Mouse (Mus musculus) MEL (cell line): ENCODE results near the gene Fbxl12. TPM values are rescaled to one million over a fixed set of nuclear protein-coding genes. Genes with fewer than 3 reads are reported as not detected.
"Not testable (repeated sequence)": the region's sequence is repeated elsewhere in the genome, so short reads cannot be mapped to it uniquely, and the experiment has no call there.

Source experiments
- DNase-seq: peaks from one replicate; pipeline ENCODE4 v3.0.0; 2011; ENCODE audit warnings: low read depth, low spot score
- H3K27ac ChIP-seq: 2 replicates; pipeline ENCODE4 v1.5.1; 2012; ENCODE audit warnings: low read depth, mild to moderate bottlenecking, control low read depth, low read length, moderate library complexity; ENCODE audit not compliant: control insufficient read depth
- H3K27me3 ChIP-seq, 2 experiments: fragments of 150-350 bp in 1 of 2; sonication (generic) in 1 of 2; 2 replicates each; pipeline ENCODE4 v1.6.1; 2012; ENCODE audit warnings: low read length in 2 of 2, mild to moderate bottlenecking in 2 of 2, improper control_type of control experiment in 1 of 2, moderate library complexity in 1 of 2; ENCODE audit not compliant: insufficient read depth in 2 of 2, control insufficient read depth in 1 of 2
- H3K36me3 ChIP-seq, 2 experiments: 2 replicates each; pipeline ENCODE4 v1.6.1; 2012 to 2014; ENCODE audit warnings: low read length in 2 of 2, improper control_type of control experiment in 1 of 2, inconsistent platforms in 1 of 2, mild to moderate bottlenecking in 1 of 2; ENCODE audit not compliant: insufficient read depth in 2 of 2, control insufficient read depth in 1 of 2
- H3K4me1 ChIP-seq, 2 experiments: fragments of 150-350 bp in 1 of 2; sonication (generic) in 1 of 2; 2 replicates each; pipeline ENCODE4 v1.6.1; 2012; ENCODE audit warnings: low read length in 2 of 2, improper control_type of control experiment in 1 of 2, mild to moderate bottlenecking in 1 of 2; ENCODE audit not compliant: insufficient read depth in 2 of 2, control insufficient read depth in 1 of 2
- H3K4me3 ChIP-seq, 2 experiments: fragments of 150-350 bp in 1 of 2; sonication (generic) in 1 of 2; 2 replicates each; pipeline ENCODE4 v1.5.1; 2012; ENCODE audit warnings: low read depth in 2 of 2, low read length in 2 of 2, mild to moderate bottlenecking in 2 of 2, moderate library complexity in 2 of 2, control low read depth in 1 of 2, improper control_type of control experiment in 1 of 2; ENCODE audit not compliant: control insufficient read depth in 1 of 2, insufficient read depth in 1 of 2
- H3K79me2 ChIP-seq: 2 replicates; pipeline ENCODE4 v1.6.1; 2012; ENCODE audit warnings: mild to moderate bottlenecking, low read length, moderate library complexity; ENCODE audit not compliant: control insufficient read depth, poor library complexity, insufficient read depth
- H3K9ac ChIP-seq: 2 replicates; pipeline ENCODE4 v1.6.1; 2012; ENCODE audit warnings: low read depth, mild to moderate bottlenecking, control low read depth, low read length, moderate library complexity; ENCODE audit not compliant: control insufficient read depth, poor library complexity, severe bottlenecking
- H3K9me3 ChIP-seq: fragments of 150-350 bp; sonication (generic); replicated peaks from 2 replicates; pipeline ENCODE4 v1.6.1; 2012; ENCODE audit warnings: mild to moderate bottlenecking, low read length, improper control_type of control experiment, moderate library complexity; ENCODE audit not compliant: insufficient read depth
- ELF1 ChIP-seq: IDR thresholded peaks from 2 replicates; pipeline ENCODE4 v1.6.1; 2014; ENCODE audit warnings: low read depth, mild to moderate bottlenecking, inconsistent platforms, low read length, improper control_type of control experiment, moderate library complexity
- EP300 ChIP-seq, 2 experiments: IDR thresholded peaks; 2 replicates each; pipeline ENCODE4 v1.6.1; 2011; ENCODE audit warnings: improper control_type of control experiment in 2 of 2, low read length in 2 of 2, low read depth in 1 of 2, mild to moderate bottlenecking in 1 of 2
- ETS1 ChIP-seq: IDR thresholded peaks from 2 replicates; pipeline ENCODE4 v1.6.1; 2012; ENCODE audit warnings: low read depth, mild to moderate bottlenecking, inconsistent platforms, low read length, improper control_type of control experiment, moderate library complexity
- GATA1 ChIP-seq: IDR thresholded peaks from 2 replicates; pipeline ENCODE4 v1.6.1; 2011; ENCODE audit warnings: low read depth, low read length, improper control_type of control experiment
- HCFC1 ChIP-seq: IDR thresholded peaks from 2 replicates; pipeline ENCODE4 v1.6.1; 2012; ENCODE audit warnings: low read depth, mild to moderate bottlenecking, inconsistent platforms, low read length, improper control_type of control experiment, moderate library complexity
- KAT2A ChIP-seq: conservative IDR thresholded peaks from 2 replicates; pipeline ENCODE4 v1.6.1; 2012; ENCODE audit warnings: low read depth, low read length, improper control_type of control experiment, inconsistent platforms
- MAFK ChIP-seq: IDR thresholded peaks from 2 replicates; pipeline ENCODE4 v1.6.1; 2011; ENCODE audit warnings: low read depth, mild to moderate bottlenecking, low read length, improper control_type of control experiment, borderline replicate concordance
- MEF2A ChIP-seq: IDR thresholded peaks from 2 replicates; pipeline ENCODE4 v1.6.1; 2014; ENCODE audit warnings: low read depth, mild to moderate bottlenecking, inconsistent platforms, low read length, improper control_type of control experiment; ENCODE audit not compliant: poor library complexity, insufficient replicate concordance, severe bottlenecking; ENCODE audit errors: extremely low read depth
- MYB ChIP-seq: IDR thresholded peaks from 2 replicates; pipeline ENCODE4 v1.6.1; 2011; ENCODE audit warnings: mild to moderate bottlenecking, low read depth, low read length, improper control_type of control experiment
- NELFE ChIP-seq: IDR thresholded peaks from 2 replicates; pipeline ENCODE4 v1.6.1; 2011; ENCODE audit warnings: low read depth, low read length, improper control_type of control experiment
- NRF1 ChIP-seq: IDR thresholded peaks from 2 replicates; pipeline ENCODE4 v1.6.1; 2014; ENCODE audit warnings: low read depth, mild to moderate bottlenecking, inconsistent platforms, low read length, improper control_type of control experiment, moderate library complexity; ENCODE audit not compliant: poor library complexity, insufficient read depth, severe bottlenecking
- RCOR1 ChIP-seq: IDR thresholded peaks from 2 replicates; pipeline ENCODE4 v1.6.1; 2012; ENCODE audit warnings: low read depth, mild to moderate bottlenecking, inconsistent platforms, low read length, improper control_type of control experiment
- SIN3A ChIP-seq: IDR thresholded peaks from 2 replicates; pipeline ENCODE4 v1.6.1; 2012; ENCODE audit warnings: low read length, improper control_type of control experiment, inconsistent platforms
- SMC3 ChIP-seq: IDR thresholded peaks from 2 replicates; pipeline ENCODE4 v1.6.1; 2011; ENCODE audit warnings: low read depth, low read length, improper control_type of control experiment
- ZC3H11A ChIP-seq: IDR thresholded peaks from 2 replicates; pipeline ENCODE4 v1.6.1; 2012; ENCODE audit warnings: low read depth, mild to moderate bottlenecking, inconsistent platforms, low read length, improper control_type of control experiment
- ZMIZ1 ChIP-seq: IDR thresholded peaks from 2 replicates; pipeline ENCODE4 v1.6.1; 2012; ENCODE audit warnings: low read depth, mild to moderate bottlenecking, inconsistent platforms, low read length, improper control_type of control experiment, moderate library complexity
- ZNF384 ChIP-seq: IDR thresholded peaks from 2 replicates; pipeline ENCODE4 v1.6.1; 2012; ENCODE audit warnings: low read depth, mild to moderate bottlenecking, inconsistent platforms, low read length, improper control_type of control experiment
- polyA plus RNA-seq, 2 experiments: library from polyadenylated mRNA; stranded (reverse) in 1 of 2; unstranded in 1 of 2; fragments of >175 nt in 1 of 2; fragments of >200 nt in 1 of 2; gene quantifications; 2 replicates each; pipeline versions ENCODE4 v1.2.1 to v1.2.4; 2012; ENCODE audit warnings: low replicate concordance in 2 of 2, low read depth in 1 of 2; ENCODE audit not compliant: insufficient read length in 2 of 2, insufficient read depth in 1 of 2, missing spikeins in 1 of 2
- total RNA-seq: library from RNA; depleted of rRNA; stranded (reverse); fragments of 300-350 nt; gene quantifications from 2 replicates; pipeline ENCODE4 v1.2.3, GENCODE M21; 2012

The Fbxl12 gene
- total and polyA plus RNA-seq, 3 experiments: 16.4 to 44.0 TPM; not detected in 1

DNA sequence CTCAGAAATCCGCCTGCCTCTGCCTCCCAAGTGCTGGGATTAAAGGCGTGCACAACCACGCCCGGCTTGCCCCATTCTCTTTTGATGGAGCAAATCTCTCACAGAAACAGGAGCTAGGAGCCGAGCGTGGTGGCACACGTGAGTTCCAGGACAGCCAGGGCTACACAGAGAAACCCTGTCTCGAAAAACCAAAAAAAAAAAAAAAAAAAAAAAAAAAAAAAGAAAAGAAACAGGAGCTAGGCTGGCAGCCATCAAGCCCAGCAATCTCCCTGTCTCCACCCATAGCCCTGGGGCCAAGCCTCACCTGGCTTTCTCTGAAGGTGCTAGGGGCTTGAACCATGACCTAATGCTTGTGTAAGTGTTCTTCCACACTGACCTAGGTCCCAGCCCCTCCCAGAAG is 8.9 kb downstream of the Fbxl12 start:
- not testable (repeated sequence) for DNase-seq
- peaks cover 9 to 16% of the 10 kb centered on the region in 2 experiments for H3K36me3 ChIP-seq

GRCm38 (mm10) chr9:20631332-20631731 is 13.2 kb downstream of the Fbxl12 start:
- Histone ChIP-seq H3K27me3 (no peaks in the 10 kb centered on the region), H3K79me2 (no peaks in the 10 kb centered on the region), H3K9me3 (no peaks in the 10 kb centered on the region), H3K27ac (no peak overlapping the region), H3K36me3 (peaks cover 0 to 15% of the 10 kb centered on the region in 2 experiments; a peak in 2 of 4 replicates), H3K4me1 (peaks cover 3 to 12% of the 10 kb centered on the region in 2 experiments; a peak in 3 of 4 replicates), H3K4me3 (no peak overlapping the region), H3K9ac (no peak overlapping the region)
- 0 out of 2 replicates have a peak, but pooled peaks have one; percentile 30 for TF ChIP-seq HCFC1
- TF ChIP-seq ZMIZ1: no peak
- TF ChIP-seq MAFK: no peak; the same call in 1 of the 2 replicates
- no peak for TF ChIP-seq KAT2A
- TF ChIP-seq NELFE: no peak
- no peak for TF ChIP-seq NRF1
- peak; percentile 64 for TF ChIP-seq RCOR1
- TF ChIP-seq ETS1: no peak
- peak; percentile 22; the same call in 1 of the 2 replicates for TF ChIP-seq SMC3
- TF ChIP-seq MEF2A: no peak
- peak; percentile 80 for TF ChIP-seq GATA1
- no peak for TF ChIP-seq ELF1
- TF ChIP-seq EP300 (IDR thresholded peaks at IDR 0.05; ENCODE audit: low read depth in 1 of 2, low read length in 2 of 2): peak in 1 of 2 experiments; percentile 68; a peak in 2 of 4 replicates
- TF ChIP-seq MYB: no peak
- 0 out of 2 replicates have a peak, but pooled peaks have one; percentile 13 for TF ChIP-seq SIN3A
- no peak for TF ChIP-seq ZC3H11A
- peak; percentile 85 for DNase-seq

More for the DNA sequence above, 8.9 kb downstream of the Fbxl12 start:
- not testable (repeated sequence) for H3K79me2 ChIP-seq, H3K9ac ChIP-seq
- peak; percentile 71 for TF ChIP-seq ZNF384
- TF ChIP-seq, all 39 proteins: peak for 1; not testable (repeated sequence) for 38
- H3K27me3 ChIP-seq, H3K27ac ChIP-seq, H3K4me3 ChIP-seq, H3K9me3 ChIP-seq: not testable (repeated sequence)
- peaks cover 3 to 12% of the 10 kb centered on the region in 2 experiments; a peak in 3 of 4 replicates for H3K4me1 ChIP-seq
